Comparison of ENCODE assay signal across 35 mouse cellular contexts in genomic region chr11:94985822-94986221, GRCm38 (mm10). TPM values are rescaled to one million over a fixed set of nuclear protein-coding genes. Genes with fewer than 3 reads are reported as not detected.
"Had no signal": no experiment of that assay in that cellular context is flagged by ENCODE, and none has a peak within 500 bp of the region (broad histone marks: within the 10 kb centered on the region; RNA-seq: fewer than 3 reads in every experiment).

No protein-coding gene starts in this region.

- H3K27me3 ChIP-seq: heart, embryonic 12.5 days; hindbrain, embryonic 12.5 days; intestine, embryonic 15.5 days; limb, embryonic 12.5 days; liver, embryonic 13.5 days; liver, embryonic 15.5 days had no signal

- H3K4me3 ChIP-seq: gastrocnemius, adult 2 months; heart, embryonic 10.5 days; heart, embryonic 12.5 days; hindbrain, embryonic 12.5 days; intestine, embryonic 15.5 days; layer of hippocampus, adult 2 months; left cerebral cortex, adult 2 months; limb, embryonic 10.5 days; limb, embryonic 12.5 days; liver, embryonic 13.5 days; liver, embryonic 15.5 days had no signal

- H3K9me3 ChIP-seq: heart, embryonic 10.5 days; heart, embryonic 12.5 days; hindbrain, embryonic 12.5 days; intestine, embryonic 15.5 days; limb, embryonic 10.5 days; limb, embryonic 12.5 days; liver, embryonic 13.5 days; liver, embryonic 15.5 days had no signal

- H3K4me2 ChIP-seq: heart, embryonic 12.5 days; hindbrain, embryonic 12.5 days; hindbrain, embryonic 14.5 days; intestine, embryonic 15.5 days; limb, embryonic 12.5 days; liver, embryonic 11.5 days; liver, embryonic 13.5 days; liver, embryonic 15.5 days had no signal

- H3K9ac ChIP-seq: hindbrain, embryonic 12.5 days; hindbrain, embryonic 14.5 days; intestine, embryonic 15.5 days; limb, embryonic 12.5 days; liver, embryonic 13.5 days; liver, embryonic 15.5 days; liver, postnatal 0 days had no signal

- ATAC-seq: hindbrain, embryonic 16.5 days; inflammation-experienced regulatory T-cells, adult 6 months; intestine, embryonic 15.5 days; intestine, postnatal 0 days; liver, postnatal 0 days had no signal

- H3K36me3 ChIP-seq: heart, embryonic 10.5 days; heart, embryonic 12.5 days; hindbrain, embryonic 12.5 days; intestine, embryonic 15.5 days; limb, embryonic 10.5 days; limb, embryonic 12.5 days; liver, embryonic 13.5 days; liver, embryonic 15.5 days had no signal

- H3K27ac ChIP-seq: gastrocnemius, adult 2 months; heart, embryonic 10.5 days; hindbrain, embryonic 12.5 days; hindbrain, embryonic 14.5 days; left cerebral cortex, adult 2 months; limb, embryonic 10.5 days; limb, embryonic 12.5 days; liver, embryonic 13.5 days; liver, embryonic 15.5 days had no signal

- DNase-seq: gastrocnemius, adult 2 months; gastrocnemius, postnatal 10 days; heart, adult 18-20 months; kidney, adult 18-20 months; kidney, adult 8-10 months; kidney, postnatal 10 days; kidney, postnatal 4 days; liver, embryonic 13.5 days; liver, postnatal 0 days had no signal

RNA-seq across cellular contexts. Expression of gene Sgca, which starts 9.7 kb away (rescaled TPM):
- total RNA-seq: granulocyte monocyte progenitor cell, adult 5-6 weeks; hematopoietic stem cell, adult 5-6 weeks had no signal
- polyA plus RNA-seq: inflammation-experienced regulatory T-cells, adult 6 months; intestine, embryonic 15.5 days had no signal

RNA-seq across cellular contexts. Expression of gene Hils1, which starts 18.4 kb away (rescaled TPM):
- total RNA-seq: gastrocnemius, adult 2 months; gastrocnemius, postnatal 10 days; gastrocnemius, postnatal 4 days; granulocyte monocyte progenitor cell, adult 5-6 weeks; heart, adult 18-20 months; heart, adult 8-10 months; heart, postnatal 10 days; heart, postnatal 25 days; hematopoietic stem cell, adult 5-6 weeks; layer of hippocampus, adult 2 months; layer of hippocampus, postnatal 10 days; layer of hippocampus, postnatal 25 days; left cerebral cortex, adult 2 months; left cerebral cortex, postnatal 14 days; left cerebral cortex, postnatal 36 days had no signal
- polyA plus RNA-seq: heart, embryonic 10.5 days; heart, embryonic 12.5 days; hindbrain, embryonic 12.5 days; hindbrain, embryonic 14.5 days; hindbrain, embryonic 16.5 days; inflammation-experienced regulatory T-cells, adult 6 months; intestine, embryonic 15.5 days; intestine, postnatal 0 days; kidney, embryonic 14.5 days; kidney, embryonic 16.5 days; limb, embryonic 10.5 days; limb, embryonic 12.5 days; liver, embryonic 11.5 days; liver, embryonic 13.5 days; liver, embryonic 15.5 days; liver, postnatal 0 days had no signal

RNA-seq across cellular contexts. Expression of gene Col1a1, which starts 49.8 kb away (rescaled TPM):
- total RNA-seq: granulocyte monocyte progenitor cell, adult 5-6 weeks; hematopoietic stem cell, adult 5-6 weeks had no signal
